Mouse (Mus musculus): Measurements from ENCODE around the gene Dpm1. TPM values are rescaled to one million over a fixed set of nuclear protein-coding genes. Genes with fewer than 3 reads are reported as not detected.

The Dpm1 gene
- polyA plus RNA-seq, 1 experiment from 2014 or later = 169 TPM

- H3K4me3 ChIP-seq (replicated peaks; ENCODE audit: low read depth, low read length) = 0 out of 2 replicates have a peak overlapping the region, but pooled peaks have one; percentile 6
- no peaks in the 10 kb centered on the region for H3K9me3 ChIP-seq (replicated peaks; ENCODE audit: low read length)
- H3K9ac ChIP-seq (ENCODE audit: low read depth, low read length) = 0 out of 2 replicates have a peak overlapping the region, but pooled peaks have one; percentile 10
- H3K4me1 ChIP-seq (replicated peaks; ENCODE audit: insufficient read depth, low read length) = peaks cover 23% of the 10 kb centered on the region
- peak overlapping the region; percentile 91 for H3K27ac ChIP-seq
- TF ChIP-seq CTCF (IDR thresholded peaks at IDR 0.05; ENCODE audit: low read depth) = no peak
- WGBS = 8% methylated on average over 13 of the region's 13 CpGs
- H3K4me2 ChIP-seq (ENCODE audit: low read length) = peak overlapping the region; percentile 47
- H3K27me3 ChIP-seq (ENCODE audit: insufficient read depth, low read length) = no peaks in the 10 kb centered on the region
- ATAC-seq (replicated peaks; ENCODE audit: low FRiP score, low read depth) (peak; percentile 89), DNase-seq (ENCODE audit: low spot score) (peak; percentile 83)
- H3K36me3 ChIP-seq (ENCODE audit: insufficient read depth, low read length) = no peaks in the 10 kb centered on the region
Measured at GRCm38 (mm10) chr2:168170167-168170685, 60.2 kb downstream of the Dpm1 start.

GRCm38 (mm10) chr2:168169800-168170113 lies 60.6 kb downstream of the Dpm1 start:
- ATAC-seq (replicated peaks; ENCODE audit: low FRiP score, low read depth) = peak; percentile 34

GRCm38 (mm10) chr2:168168892-168169799 lies 61.2 kb downstream of the Dpm1 start:
- Histone ChIP-seq H3K4me1 (replicated peaks; ENCODE audit: insufficient read depth, low read length) (peaks cover 23% of the 10 kb centered on the region), H3K4me2 (ENCODE audit: low read length) (no peak overlapping the region; the same call in 1 of the 2 replicates), H3K9ac (ENCODE audit: low read depth, low read length) (peak overlapping the region; percentile 10; the same call in 1 of the 2 replicates), H3K27me3 (ENCODE audit: insufficient read depth, low read length) (no peaks in the 10 kb centered on the region), H3K27ac (peak overlapping the region; percentile 91), H3K9me3 (replicated peaks; ENCODE audit: low read length) (no peaks in the 10 kb centered on the region), H3K36me3 (ENCODE audit: insufficient read depth, low read length) (no peaks in the 10 kb centered on the region), H3K4me3 (replicated peaks; ENCODE audit: low read depth, low read length) (no peak overlapping the region)
- WGBS = 35% methylated on average over 9 of the region's 9 CpGs
- peak; percentile 85 for DNase-seq (ENCODE audit: low spot score)
- ATAC-seq (replicated peaks; ENCODE audit: low FRiP score, low read depth) = peak; percentile 69
- TF ChIP-seq CTCF (IDR thresholded peaks at IDR 0.05; ENCODE audit: low read depth) = no peak

More at GRCm38 (mm10) chr2:168169800-168170113, 60.6 kb downstream of the Dpm1 start:
- TF ChIP-seq CTCF (IDR thresholded peaks at IDR 0.05; ENCODE audit: low read depth) = no peak
- Histone ChIP-seq H3K4me2 (ENCODE audit: low read length) (peak overlapping the region; percentile 47), H3K4me3 (replicated peaks; ENCODE audit: low read depth, low read length) (0 out of 2 replicates have a peak overlapping the region, but pooled peaks have one; percentile 6), H3K36me3 (ENCODE audit: insufficient read depth, low read length) (no peaks in the 10 kb centered on the region), H3K9me3 (replicated peaks; ENCODE audit: low read length) (no peaks in the 10 kb centered on the region), H3K9ac (ENCODE audit: low read depth, low read length) (peak overlapping the region; percentile 10; the same call in 1 of the 2 replicates), H3K4me1 (replicated peaks; ENCODE audit: insufficient read depth, low read length) (peaks cover 23% of the 10 kb centered on the region), H3K27me3 (ENCODE audit: insufficient read depth, low read length) (no peaks in the 10 kb centered on the region), H3K27ac (peak overlapping the region; percentile 91)
- WGBS = 8% methylated on average over 9 of the region's 9 CpGs
- no peak for DNase-seq (ENCODE audit: low spot score)

GRCm38 (mm10) chr2:168167781-168168180 lies 62.6 kb downstream of the Dpm1 start:
- Histone ChIP-seq H3K9ac (ENCODE audit: low read depth, low read length) (no peak overlapping the region), H3K4me1 (replicated peaks; ENCODE audit: insufficient read depth, low read length) (peaks cover 23% of the 10 kb centered on the region), H3K9me3 (replicated peaks; ENCODE audit: low read length) (no peaks in the 10 kb centered on the region), H3K4me2 (ENCODE audit: low read length) (no peak overlapping the region), H3K4me3 (replicated peaks; ENCODE audit: low read depth, low read length) (no peak overlapping the region), H3K27ac (no peak overlapping the region), H3K36me3 (ENCODE audit: insufficient read depth, low read length) (no peaks in the 10 kb centered on the region), H3K27me3 (ENCODE audit: insufficient read depth, low read length) (no peaks in the 10 kb centered on the region)
- ATAC-seq (replicated peaks; ENCODE audit: low FRiP score, low read depth) (no peak), DNase-seq (ENCODE audit: low spot score) (no peak)
- TF ChIP-seq CTCF (IDR thresholded peaks at IDR 0.05; ENCODE audit: low read depth) = no peak
- 68% methylated on average over 3 of the region's 3 CpGs for WGBS

- 42% methylated on average over 21 of the region's 21 CpGs for WGBS
- 0 out of 2 replicates have a peak overlapping the region, but pooled peaks have one; percentile 16 for H3K4me2 ChIP-seq (ENCODE audit: low read length)
- H3K4me3 ChIP-seq (replicated peaks; ENCODE audit: low read depth, low read length) = no peak overlapping the region
- ATAC-seq (replicated peaks; ENCODE audit: low FRiP score, low read depth) (0 out of 2 replicates have a peak, but pooled peaks have one; percentile 6), DNase-seq (ENCODE audit: low spot score) (peak; percentile 34)
- H3K36me3 ChIP-seq (ENCODE audit: insufficient read depth, low read length) = no peaks in the 10 kb centered on the region
- no peak for TF ChIP-seq CTCF (IDR thresholded peaks at IDR 0.05; ENCODE audit: low read depth)
- no peaks in the 10 kb centered on the region for H3K9me3 ChIP-seq (replicated peaks; ENCODE audit: low read length)
- no peak overlapping the region for H3K27ac ChIP-seq
- H3K27me3 ChIP-seq (ENCODE audit: insufficient read depth, low read length) = no peaks in the 10 kb centered on the region
- H3K4me1 ChIP-seq (replicated peaks; ENCODE audit: insufficient read depth, low read length) = peaks cover 23% of the 10 kb centered on the region
- H3K9ac ChIP-seq (ENCODE audit: low read depth, low read length) = no peak overlapping the region
Measured at GRCm38 (mm10) chr2:168166750-168167460, 63.5 kb downstream of the Dpm1 start.

- Histone ChIP-seq H3K27me3 (ENCODE audit: insufficient read depth, low read length) (no peaks in the 10 kb centered on the region), H3K4me2 (ENCODE audit: low read length) (peak overlapping the region; percentile 43), H3K4me3 (replicated peaks; ENCODE audit: low read depth, low read length) (peak overlapping the region; percentile 16), H3K9ac (ENCODE audit: low read depth, low read length) (peak overlapping the region; percentile 32; the same call in 1 of the 2 replicates), H3K36me3 (ENCODE audit: insufficient read depth, low read length) (no peaks in the 10 kb centered on the region), H3K9me3 (replicated peaks; ENCODE audit: low read length) (no peaks in the 10 kb centered on the region), H3K4me1 (replicated peaks; ENCODE audit: insufficient read depth, low read length) (peaks cover 17% of the 10 kb centered on the region; the same call in 1 of the 2 replicates), H3K27ac (peak overlapping the region; percentile 43; the same call in 1 of the 2 replicates)
- DNase-seq (ENCODE audit: low spot score) (no peak), ATAC-seq (replicated peaks; ENCODE audit: low FRiP score, low read depth) (no peak)
- TF ChIP-seq CTCF (IDR thresholded peaks at IDR 0.05; ENCODE audit: low read depth) = no peak
- WGBS = 10% methylated on average over 14 of the region's 14 CpGs
Measured at GRCm38 (mm10) chr2:168161978-168162377, 68.4 kb downstream of the Dpm1 start.

All from kidney, postnatal 0 days (tissue).